Mouse (Mus musculus) embryo, embryonic 11 days (tissue): ENCODE results near the gene Wipf2.
A peak's percentile ranks its signal among the peaks of the same experiment; 100 is the strongest.
"Not testable (repeated sequence)": the region's sequence is repeated elsewhere in the genome, so short reads cannot be mapped to it uniquely, and the experiment has no call there.

ENCODE experiments used
- DNase-seq: peaks from one replicate; pipeline ENCODE4 v3.0.0-alpha.2; 2015

Gene Wipf2

DNA sequence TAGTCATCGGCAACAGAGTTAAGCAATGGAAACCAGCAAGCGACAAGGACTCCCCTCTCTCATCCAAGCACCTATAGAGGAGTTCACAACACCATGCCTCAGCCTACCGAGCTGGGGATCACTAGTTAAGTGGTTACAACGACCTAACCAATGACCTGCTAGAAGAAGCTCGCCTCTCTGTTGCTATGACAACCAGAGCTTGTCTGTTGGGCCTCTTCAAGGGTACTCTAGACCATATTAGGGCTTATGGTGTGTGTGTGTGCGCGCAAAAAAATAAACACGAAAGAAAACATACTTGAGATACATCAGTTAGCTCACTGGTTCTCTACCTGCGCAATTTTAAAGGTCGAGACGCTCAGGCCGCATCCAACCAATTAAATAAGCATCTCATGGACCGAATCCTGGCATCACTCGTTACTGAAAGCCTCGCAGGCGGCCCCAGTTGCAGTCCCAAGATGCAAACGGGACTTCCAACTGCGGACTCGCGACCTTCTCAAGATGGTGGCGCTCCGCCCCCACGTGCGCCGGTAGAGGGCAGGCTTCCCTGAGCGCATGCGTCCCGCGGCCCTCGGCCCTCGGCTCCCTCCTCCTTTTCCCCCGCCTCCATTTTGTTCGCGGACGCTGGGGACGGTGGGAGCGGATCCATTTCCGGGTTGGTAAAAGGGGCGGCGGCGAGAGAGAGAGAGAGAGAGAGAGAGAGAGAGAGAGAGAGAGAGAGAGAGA, at the start of gene Wipf2:
Gene Wipf2, plus strand, starts transcription at position 611 of the 723 bp plus-strand sequence.
- DNase-seq: peak; percentile 99

DNA sequence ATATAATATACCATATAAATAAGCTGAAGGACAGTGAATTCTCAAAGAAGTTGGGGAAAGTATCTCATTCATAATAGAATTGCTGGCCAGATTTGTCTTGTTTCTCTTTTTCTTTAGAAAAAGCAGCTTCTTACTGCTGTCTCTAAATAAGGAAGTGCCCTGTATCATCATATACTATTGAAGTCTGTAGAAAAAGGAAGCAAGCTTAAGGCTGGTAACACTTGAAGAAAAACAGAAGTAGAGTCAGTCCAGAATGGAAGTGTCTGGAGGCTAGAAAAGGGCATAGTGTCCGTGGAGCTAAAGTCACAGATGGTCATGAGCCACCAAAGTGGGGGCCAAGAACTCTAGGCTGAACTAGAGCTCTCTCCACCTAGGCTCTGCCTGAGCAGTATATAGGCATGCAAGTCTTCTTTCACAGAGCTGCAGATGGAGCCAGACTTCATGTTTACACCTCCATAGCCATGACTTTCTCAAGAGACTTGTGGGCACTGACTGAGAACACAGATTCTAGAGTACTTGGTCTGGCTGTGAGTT, 46.7 kb upstream of the Wipf2 start:
- no peak for DNase-seq

GRCm38 (mm10) chr11:98820968-98821367, 42.5 kb upstream of the Wipf2 start:
- DNase-seq: no peak

DNA sequence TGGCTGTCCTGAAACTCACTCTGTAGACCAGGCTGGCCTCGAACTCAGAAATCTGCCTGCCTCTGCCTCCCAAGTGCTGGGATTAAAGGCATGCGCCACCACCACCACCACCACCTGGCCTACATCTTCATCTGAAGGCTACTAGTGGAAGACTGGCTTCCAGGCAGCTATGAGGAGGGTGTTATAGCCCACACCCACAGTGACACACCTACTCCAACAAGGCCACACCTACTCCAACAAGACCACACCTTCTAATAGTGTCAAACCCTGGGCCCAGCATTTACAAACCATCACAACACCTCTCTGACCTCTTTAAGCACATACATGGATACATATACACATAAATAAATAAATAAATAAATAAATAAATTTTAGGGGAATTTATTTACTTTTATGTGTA, 37.4 kb upstream of the Wipf2 start:
- not testable (repeated sequence) for DNase-seq

DNA sequence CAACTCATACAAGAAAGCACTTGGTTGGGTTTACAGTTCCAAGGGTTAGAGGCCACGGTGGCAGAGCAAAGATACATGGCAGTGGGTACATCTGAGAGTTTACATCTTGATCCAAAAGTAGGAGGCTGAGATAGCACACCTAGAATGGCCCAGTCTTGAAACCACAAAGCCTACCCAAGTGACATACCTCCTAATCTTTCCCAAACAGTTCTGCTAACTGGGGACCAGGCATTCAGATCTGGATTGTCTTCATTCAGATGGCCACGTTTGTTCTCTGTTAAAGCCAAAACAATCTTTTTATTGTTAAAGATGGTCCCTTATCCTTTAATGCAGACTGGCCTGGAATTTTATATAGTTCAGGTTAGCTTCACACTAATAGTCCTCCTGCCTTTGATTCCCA, 35.6 kb upstream of the Wipf2 start:
- DNase-seq: no peak

DNA sequence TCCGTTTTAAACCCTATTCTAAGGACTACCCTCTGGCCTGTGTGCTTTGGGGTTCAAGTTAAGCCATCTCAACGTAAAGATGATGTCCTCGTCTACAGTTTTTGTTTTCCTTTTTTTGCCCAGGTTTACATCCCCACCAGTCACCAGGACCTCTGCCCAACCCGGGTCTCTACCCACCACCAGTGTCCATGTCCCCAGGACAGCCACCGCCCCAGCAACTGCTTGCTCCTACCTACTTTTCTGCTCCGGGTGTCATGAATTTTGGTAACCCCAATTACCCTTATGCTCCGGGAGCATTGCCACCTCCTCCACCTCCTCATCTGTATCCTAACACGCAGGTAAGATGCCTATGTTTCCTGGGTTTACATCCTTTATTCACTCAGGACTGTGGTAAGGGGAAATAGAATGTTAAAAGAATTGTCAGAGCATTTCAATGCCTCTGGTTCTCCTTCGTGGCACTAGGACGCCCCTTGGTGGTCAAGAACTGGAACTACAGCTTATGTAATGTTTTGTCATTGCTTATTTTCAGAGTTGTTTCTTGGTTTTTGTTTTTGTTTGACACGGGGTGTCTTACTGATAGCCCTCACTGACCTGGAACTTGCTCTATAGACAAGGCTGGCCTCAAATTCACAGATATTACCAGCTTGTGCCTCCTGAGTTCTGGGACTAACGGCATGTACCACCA, 34.2 kb upstream of the Wipf2 start:
- DNase-seq: peak; percentile 32

DNA sequence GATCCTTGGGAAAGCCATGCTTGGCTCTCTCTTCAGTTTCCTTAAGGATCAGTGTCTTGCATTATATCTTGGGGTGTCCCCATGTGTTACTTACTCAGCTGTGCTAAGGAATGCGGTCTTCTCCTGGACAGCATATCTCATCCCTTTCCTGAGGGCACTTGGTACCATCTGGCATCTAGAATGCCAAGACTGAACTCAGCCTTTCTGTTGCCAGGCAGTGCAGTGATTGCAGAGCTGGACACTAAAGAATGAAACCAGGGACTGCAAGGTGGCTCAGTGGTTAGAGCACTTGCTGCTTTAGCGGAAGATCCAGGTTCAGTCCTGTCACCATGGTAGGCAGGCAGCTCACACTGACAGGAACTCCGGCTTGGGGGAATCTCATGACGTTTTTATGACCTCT, 33.6 kb upstream of the Wipf2 start:
- DNase-seq: no peak

DNA sequence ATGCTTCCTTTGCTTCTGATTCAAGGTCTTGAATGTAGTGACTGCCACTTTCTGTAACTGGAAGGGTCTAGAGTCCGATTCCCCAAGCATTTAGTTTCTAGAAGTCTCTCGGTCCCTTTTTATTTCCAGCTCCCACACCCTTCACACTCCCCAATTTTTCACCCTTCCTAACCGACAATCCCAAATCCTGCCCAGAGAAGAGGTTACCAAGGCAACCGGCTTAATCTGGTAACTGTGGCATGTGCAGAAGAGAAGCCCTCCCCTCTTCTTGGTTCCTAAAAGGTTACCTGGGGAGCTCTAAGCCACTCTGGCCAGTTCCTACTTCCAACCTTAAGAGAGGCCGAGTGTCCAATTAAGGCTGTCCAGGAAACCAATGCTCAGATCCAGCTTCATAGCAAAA, 28.1 kb upstream of the Wipf2 start:
- DNase-seq: no peak

GRCm38 (mm10) chr11:98835725-98836124, 27.7 kb upstream of the Wipf2 start:
- DNase-seq: no peak

- no peak for DNase-seq
These were observed 27.3 kb upstream of the Wipf2 start for GRCm38 (mm10) chr11:98836128-98836527.

- peak; percentile 93 for DNase-seq
These were observed 26.7 kb upstream of the Wipf2 start, which contains the start of gene Rapgefl1 for GRCm38 (mm10) chr11:98836651-98837141. Rapgefl1 (plus strand) TSS chr11:98836785.

GRCm38 (mm10) chr11:98837231-98837704, 26.2 kb upstream of the Wipf2 start:
- DNase-seq: peak; percentile 30

DNA sequence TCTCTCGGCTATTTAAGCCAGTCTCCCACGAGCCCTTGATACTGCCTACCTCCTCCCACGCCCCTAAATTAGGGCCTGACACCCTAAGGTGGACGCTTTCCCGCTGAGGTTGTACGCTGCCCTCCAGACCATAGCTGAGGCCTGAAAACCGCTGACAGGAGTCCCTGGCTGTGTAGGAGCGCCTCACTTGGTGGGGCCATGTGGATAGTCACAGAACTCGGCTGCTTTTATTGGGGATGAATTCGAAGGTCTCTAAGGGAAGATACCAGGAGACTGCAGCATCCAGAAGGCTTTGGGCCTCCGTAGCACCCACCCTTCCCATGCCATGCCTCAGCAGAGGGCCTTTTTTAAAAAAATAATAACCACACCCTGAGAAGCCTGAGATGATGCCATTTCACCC, 25.5 kb upstream of the Wipf2 start:
- DNase-seq: no peak

DNA sequence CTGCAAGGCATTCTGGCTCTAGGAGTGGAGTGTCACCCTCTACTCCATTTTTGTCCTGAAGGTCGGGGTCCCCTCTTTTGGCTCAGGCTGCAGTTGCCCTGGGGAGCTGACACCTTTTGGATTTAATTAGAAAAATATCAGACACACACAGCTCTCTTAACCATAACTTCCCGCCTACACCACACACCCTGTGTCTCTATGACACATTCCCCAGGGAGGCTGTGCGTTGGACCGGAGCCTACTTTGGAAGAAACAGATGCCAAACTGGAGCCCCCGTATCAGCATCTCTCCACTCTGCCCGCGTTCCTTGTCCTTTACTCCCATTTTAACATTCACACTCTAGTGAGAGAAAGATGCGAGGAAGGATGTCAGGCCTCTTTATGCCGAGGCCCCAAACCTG, 24.9 kb upstream of the Wipf2 start:
- no peak for DNase-seq

- DNase-seq: no peak
These were observed 24.0 kb upstream of the Wipf2 start for GRCm38 (mm10) chr11:98839402-98839801.

DNA sequence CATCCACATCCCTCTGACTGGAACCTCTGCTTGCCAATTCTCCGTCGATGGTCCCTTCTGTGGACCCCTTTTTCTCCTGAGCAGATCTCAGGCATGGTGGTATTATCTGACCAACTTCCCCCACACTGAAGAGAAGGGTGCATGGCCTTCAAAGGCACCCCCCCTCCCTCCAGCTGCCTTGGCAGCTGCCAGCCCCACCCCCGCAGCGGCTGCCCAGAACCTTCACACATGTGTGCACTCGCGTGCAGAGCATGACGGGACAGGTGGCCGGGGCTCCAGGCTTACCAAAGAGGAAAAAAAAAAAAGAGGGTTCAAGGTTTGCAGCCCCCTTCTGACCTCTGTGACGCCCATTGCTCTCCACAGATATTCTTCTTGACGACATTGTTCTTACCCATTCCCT, 23.5 kb upstream of the Wipf2 start:
- no peak for DNase-seq

GRCm38 (mm10) chr11:98846016-98846415, 17.4 kb upstream of the Wipf2 start:
- peak; percentile 32 for DNase-seq

DNA sequence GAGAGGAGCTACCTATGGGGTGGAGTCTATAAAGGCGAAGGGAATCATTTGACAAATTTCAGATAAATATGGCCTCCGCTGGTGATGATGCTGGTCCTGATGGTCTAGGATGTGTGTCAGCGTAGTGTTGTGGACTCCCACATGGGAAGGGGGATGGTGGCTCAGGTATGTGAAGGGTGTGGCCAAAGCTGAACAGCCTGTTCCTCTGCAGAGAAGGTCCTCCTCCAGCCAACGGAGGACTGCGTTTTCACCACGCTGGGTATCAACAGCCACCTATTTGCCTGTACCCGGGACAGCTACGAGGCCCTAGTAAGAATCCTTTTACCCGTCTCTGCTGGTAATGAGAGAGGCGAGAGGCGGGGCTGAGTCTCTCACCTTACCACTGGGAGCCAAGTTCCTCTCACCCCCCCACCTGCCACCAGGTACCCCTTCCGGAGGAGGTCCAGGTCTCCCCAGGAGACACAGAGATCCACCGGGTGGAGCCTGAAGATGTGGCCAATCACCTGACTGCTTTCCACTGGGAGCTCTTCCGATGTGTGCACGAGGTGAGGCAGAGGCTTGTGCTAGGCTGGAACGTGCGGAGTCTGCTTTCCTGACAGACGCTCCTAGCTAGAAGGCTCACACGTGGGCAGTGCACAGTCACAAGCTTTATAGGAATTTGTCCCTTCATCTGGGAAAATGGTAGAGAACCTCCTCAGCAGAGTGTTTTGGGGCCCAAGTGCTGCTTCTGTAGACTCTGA, 16.4 kb upstream of the Wipf2 start:
- DNase-seq: no peak

- peak; percentile 59 for DNase-seq
These were observed 14.1 kb upstream of the Wipf2 start for GRCm38 (mm10) chr11:98849196-98849894.

DNA sequence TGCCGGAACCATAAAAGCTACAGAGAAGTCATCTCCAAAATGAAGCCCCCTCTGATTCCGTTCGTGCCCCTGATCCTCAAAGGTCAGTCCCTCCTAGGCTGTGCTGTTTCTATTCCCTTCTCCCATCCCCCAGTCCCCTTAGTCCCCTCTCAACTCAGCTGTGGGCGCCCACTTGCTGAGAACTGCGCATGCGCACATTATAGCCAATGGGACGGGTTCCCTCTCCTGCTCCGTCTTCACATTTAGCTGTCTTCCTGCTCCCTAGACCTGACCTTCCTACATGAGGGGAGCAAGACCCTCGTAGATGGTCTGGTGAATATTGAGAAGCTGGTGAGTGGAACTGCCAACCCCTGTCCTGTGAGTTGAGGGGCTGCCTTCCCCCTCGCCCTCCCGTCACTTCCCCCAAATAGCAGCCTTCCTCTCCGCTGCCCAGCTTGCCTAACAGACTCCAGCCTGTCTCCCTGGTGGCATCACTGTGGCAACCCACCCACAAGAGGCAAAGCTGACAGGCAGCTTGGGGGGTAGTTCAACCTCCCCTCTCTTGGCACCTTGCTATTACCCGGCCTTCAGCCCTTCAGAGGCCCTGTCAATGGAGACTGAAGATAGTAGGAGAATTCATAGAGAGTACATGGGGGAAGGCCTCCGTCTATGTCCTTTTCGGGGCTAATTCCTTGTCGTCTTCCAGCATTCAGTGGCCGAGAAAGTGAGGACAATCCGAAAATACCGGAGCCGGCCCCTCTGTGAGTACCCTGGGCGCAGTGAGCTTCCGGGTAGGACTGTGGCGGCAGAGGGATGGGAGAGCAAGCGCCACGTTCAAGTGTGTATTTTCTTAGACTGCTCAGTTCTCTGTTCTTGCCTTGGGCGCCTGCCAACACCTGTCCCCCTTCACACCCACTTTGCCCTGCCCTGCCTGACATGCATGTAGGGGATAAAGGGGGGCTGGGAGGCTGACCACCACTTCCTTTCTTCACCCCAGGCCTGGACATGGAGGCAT, 13.0 kb upstream of the Wipf2 start:
- DNase-seq: peak; percentile 66

DNA sequence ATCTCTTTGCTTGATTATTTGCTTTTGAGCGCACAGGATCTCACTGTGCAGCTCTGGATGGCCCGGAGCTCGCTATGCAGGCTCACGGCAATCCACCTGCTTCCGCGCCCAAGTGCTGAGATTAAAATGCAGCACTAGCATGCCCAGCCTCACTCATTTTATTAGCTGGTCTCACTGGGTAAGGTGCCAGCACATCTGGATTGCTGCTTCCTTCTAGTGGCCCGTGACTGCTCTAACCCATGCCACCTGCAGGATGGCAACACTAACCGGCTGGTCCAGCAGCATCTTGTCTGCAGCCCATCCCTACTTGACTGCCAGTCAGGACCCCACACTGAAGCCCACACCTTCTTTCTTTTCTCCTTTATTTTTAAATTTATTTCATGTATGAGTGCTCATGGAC, 9.3 kb upstream of the Wipf2 start:
- DNase-seq: no peak
